Mouse (Mus musculus) thymus, adult 2 months (tissue): ENCODE results near the gene Susd5.

Source experiments
- CTCF ChIP-seq: fragments of 200-500 bp; IDR thresholded peaks from 2 replicates; pipeline ENCODE4 v1.5.1; 2012; ENCODE audit warnings: mild to moderate bottlenecking, control low read depth, low read length, moderate library complexity, borderline replicate concordance; ENCODE audit not compliant: control insufficient read depth, poor library complexity, insufficient read depth; ENCODE audit errors: extremely low read depth
- POLR2A ChIP-seq: fragments of 200-500 bp; IDR thresholded peaks from 2 replicates; pipeline ENCODE4 v1.6.1; 2012; ENCODE audit warnings: mild to moderate bottlenecking, low read length, control low read depth, moderate library complexity; ENCODE audit not compliant: control insufficient read depth, poor library complexity, insufficient read depth; ENCODE audit errors: extremely low read depth

- TF ChIP-seq CTCF (no peak), POLR2A (no peak)
Measured at GRCm38 (mm10) chr9:114040945-114041344, 16.0 kb upstream of the Susd5 start.
